Mouse (Mus musculus): ENCODE results near the gene Cdh22. TPM values are rescaled to one million over a fixed set of nuclear protein-coding genes. Genes with fewer than 3 reads are reported as not detected.

Cdh22 gene
- polyA plus RNA-seq, 1 experiment from 2014 or later: 5.6 TPM

- no peak overlapping the region for H3K9ac ChIP-seq (replicated peaks; ENCODE audit: low read depth, low read length)
- ATAC-seq: no peak
- 41% methylated on average over 8 of the region's 8 CpGs for WGBS
- H3K36me3 ChIP-seq (ENCODE audit: control insufficient read depth, insufficient read depth): no peaks in the 10 kb centered on the region
- no peak overlapping the region for H3K4me2 ChIP-seq (ENCODE audit: low read length)
- peaks cover 27% of the 10 kb centered on the region for H3K4me1 ChIP-seq (replicated peaks; ENCODE audit: control insufficient read depth, insufficient read depth, low read length)
- H3K27me3 ChIP-seq (replicated peaks; ENCODE audit: control insufficient read depth, insufficient read depth, low read length): peaks cover 46% of the 10 kb centered on the region
- no peaks in the 10 kb centered on the region for H3K9me3 ChIP-seq (ENCODE audit: control insufficient read depth, low read length)
- H3K4me3 ChIP-seq (replicated peaks; ENCODE audit: low read length): no peak overlapping the region
- H3K27ac ChIP-seq (ENCODE audit: low read length): no peak overlapping the region
Observed at GRCm38 (mm10) chr2:165240371-165240770, 5.7 kb upstream of the Cdh22 start.

- no peak overlapping the region for H3K27ac ChIP-seq (ENCODE audit: low read length)
- no peaks in the 10 kb centered on the region for H3K9me3 ChIP-seq (ENCODE audit: control insufficient read depth, low read length)
- no peak overlapping the region for H3K9ac ChIP-seq (replicated peaks; ENCODE audit: low read depth, low read length)
- no peak overlapping the region for H3K4me2 ChIP-seq (ENCODE audit: low read length)
- H3K4me1 ChIP-seq (replicated peaks; ENCODE audit: control insufficient read depth, insufficient read depth, low read length): peaks cover 32% of the 10 kb centered on the region
- WGBS: 30% methylated on average over 15 of the region's 15 CpGs
- no peak for ATAC-seq
- peaks cover 45% of the 10 kb centered on the region for H3K27me3 ChIP-seq (replicated peaks; ENCODE audit: control insufficient read depth, insufficient read depth, low read length)
- H3K36me3 ChIP-seq (ENCODE audit: control insufficient read depth, insufficient read depth): no peaks in the 10 kb centered on the region
- no peak overlapping the region for H3K4me3 ChIP-seq (replicated peaks; ENCODE audit: low read length)
Observed at GRCm38 (mm10) chr2:165239533-165240144, 5.0 kb upstream of the Cdh22 start.

- Histone ChIP-seq H3K36me3 (ENCODE audit: control insufficient read depth, insufficient read depth) (no peaks in the 10 kb centered on the region), H3K4me2 (ENCODE audit: low read length) (no peak overlapping the region), H3K27ac (ENCODE audit: low read length) (no peak overlapping the region), H3K4me3 (replicated peaks; ENCODE audit: low read length) (no peak overlapping the region), H3K4me1 (replicated peaks; ENCODE audit: control insufficient read depth, insufficient read depth, low read length) (peaks cover 40% of the 10 kb centered on the region), H3K9me3 (ENCODE audit: control insufficient read depth, low read length) (no peaks in the 10 kb centered on the region), H3K9ac (replicated peaks; ENCODE audit: low read depth, low read length) (no peak overlapping the region), H3K27me3 (replicated peaks; ENCODE audit: control insufficient read depth, insufficient read depth, low read length) (peaks cover 43% of the 10 kb centered on the region)
- WGBS: 2% methylated on average over 12 of the region's 12 CpGs
- no peak for ATAC-seq
Observed at GRCm38 (mm10) chr2:165238416-165239145, 3.9 kb upstream of the Cdh22 start.

- Histone ChIP-seq H3K9me3 (ENCODE audit: control insufficient read depth, low read length) (no peaks in the 10 kb centered on the region), H3K27ac (ENCODE audit: low read length) (no peak overlapping the region; the same call in 1 of the 2 replicates), H3K36me3 (ENCODE audit: control insufficient read depth, insufficient read depth) (no peaks in the 10 kb centered on the region), H3K4me1 (replicated peaks; ENCODE audit: control insufficient read depth, insufficient read depth, low read length) (peaks cover 20% of the 10 kb centered on the region), H3K4me3 (replicated peaks; ENCODE audit: low read length) (peak overlapping the region; percentile 61), H3K9ac (replicated peaks; ENCODE audit: low read depth, low read length) (peak overlapping the region; percentile 68), H3K4me2 (ENCODE audit: low read length) (peak overlapping the region; percentile 99), H3K27me3 (replicated peaks; ENCODE audit: control insufficient read depth, insufficient read depth, low read length) (peaks cover 27% of the 10 kb centered on the region)
- peak; percentile 45 for ATAC-seq
- WGBS: under 1% methylated on average over 38 of the region's 41 CpGs
Observed at GRCm38 (mm10) chr2:165234291-165234612, 401 bp downstream of the Cdh22 start.

- Histone ChIP-seq H3K9me3 (ENCODE audit: control insufficient read depth, low read length) (no peaks in the 10 kb centered on the region), H3K9ac (replicated peaks; ENCODE audit: low read depth, low read length) (peak overlapping the region; percentile 68), H3K4me2 (ENCODE audit: low read length) (peak overlapping the region; percentile 99), H3K36me3 (ENCODE audit: control insufficient read depth, insufficient read depth) (no peaks in the 10 kb centered on the region), H3K27ac (ENCODE audit: low read length) (no peak overlapping the region), H3K4me1 (replicated peaks; ENCODE audit: control insufficient read depth, insufficient read depth, low read length) (peaks cover 22% of the 10 kb centered on the region), H3K4me3 (replicated peaks; ENCODE audit: low read length) (peak overlapping the region; percentile 61), H3K27me3 (replicated peaks; ENCODE audit: control insufficient read depth, insufficient read depth, low read length) (peaks cover 23% of the 10 kb centered on the region)
- ATAC-seq: peak; percentile 16
- under 1% methylated on average over 60 of the region's 82 CpGs for WGBS
Observed at GRCm38 (mm10) chr2:165233491-165234290, 962 bp downstream of the Cdh22 start.

- Histone ChIP-seq H3K4me3 (replicated peaks; ENCODE audit: low read length) (no peak overlapping the region), H3K9me3 (ENCODE audit: control insufficient read depth, low read length) (no peaks in the 10 kb centered on the region), H3K4me2 (ENCODE audit: low read length) (no peak overlapping the region), H3K27ac (ENCODE audit: low read length) (no peak overlapping the region), H3K9ac (replicated peaks; ENCODE audit: low read depth, low read length) (no peak overlapping the region), H3K36me3 (ENCODE audit: control insufficient read depth, insufficient read depth) (no peaks in the 10 kb centered on the region), H3K4me1 (replicated peaks; ENCODE audit: control insufficient read depth, insufficient read depth, low read length) (peaks cover 16% of the 10 kb centered on the region), H3K27me3 (replicated peaks; ENCODE audit: control insufficient read depth, insufficient read depth, low read length) (peaks cover 9% of the 10 kb centered on the region)
- ATAC-seq: no peak
- WGBS: 77% methylated on average over 11 of the region's 11 CpGs
Observed at GRCm38 (mm10) chr2:165229050-165229449, 5.6 kb downstream of the Cdh22 start.

- Histone ChIP-seq H3K4me1 (replicated peaks; ENCODE audit: control insufficient read depth, insufficient read depth, low read length) (peaks cover 20% of the 10 kb centered on the region), H3K27me3 (replicated peaks; ENCODE audit: control insufficient read depth, insufficient read depth, low read length) (no peaks in the 10 kb centered on the region), H3K27ac (ENCODE audit: low read length) (no peak overlapping the region)
Observed at GRCm38 (mm10) chr2:165223837-165224236, 10.8 kb downstream of the Cdh22 start.

GRCm38 (mm10) chr2:165221952-165222351 lies 12.7 kb downstream of the Cdh22 start:
- Histone ChIP-seq H3K27ac (ENCODE audit: low read length) (no peak overlapping the region), H3K36me3 (ENCODE audit: control insufficient read depth, insufficient read depth) (no peaks in the 10 kb centered on the region), H3K4me1 (replicated peaks; ENCODE audit: control insufficient read depth, insufficient read depth, low read length) (peaks cover 20% of the 10 kb centered on the region), H3K4me3 (replicated peaks; ENCODE audit: low read length) (no peak overlapping the region), H3K4me2 (ENCODE audit: low read length) (no peak overlapping the region), H3K27me3 (replicated peaks; ENCODE audit: control insufficient read depth, insufficient read depth, low read length) (no peaks in the 10 kb centered on the region), H3K9ac (replicated peaks; ENCODE audit: low read depth, low read length) (no peak overlapping the region), H3K9me3 (ENCODE audit: control insufficient read depth, low read length) (no peaks in the 10 kb centered on the region)
- 8% methylated on average over 9 of the region's 9 CpGs for WGBS
- peak; percentile 44 for ATAC-seq

More at GRCm38 (mm10) chr2:165223837-165224236, 10.8 kb downstream of the Cdh22 start:
- Histone ChIP-seq H3K4me2 (ENCODE audit: low read length) (no peak overlapping the region), H3K9ac (replicated peaks; ENCODE audit: low read depth, low read length) (no peak overlapping the region), H3K9me3 (ENCODE audit: control insufficient read depth, low read length) (no peaks in the 10 kb centered on the region), H3K36me3 (ENCODE audit: control insufficient read depth, insufficient read depth) (no peaks in the 10 kb centered on the region), H3K4me3 (replicated peaks; ENCODE audit: low read length) (no peak overlapping the region)
- ATAC-seq: no peak
- WGBS: 36% methylated on average over 4 of the region's 4 CpGs

GRCm38 (mm10) chr2:165220347-165220945 lies 14.2 kb downstream of the Cdh22 start:
- H3K27ac ChIP-seq (ENCODE audit: low read length): no peak overlapping the region
- no peak overlapping the region for H3K9ac ChIP-seq (replicated peaks; ENCODE audit: low read depth, low read length)
- no peaks in the 10 kb centered on the region for H3K36me3 ChIP-seq (ENCODE audit: control insufficient read depth, insufficient read depth)
- H3K4me3 ChIP-seq (replicated peaks; ENCODE audit: low read length): no peak overlapping the region
- H3K9me3 ChIP-seq (ENCODE audit: control insufficient read depth, low read length): no peaks in the 10 kb centered on the region
- H3K4me1 ChIP-seq (replicated peaks; ENCODE audit: control insufficient read depth, insufficient read depth, low read length): peaks cover 24% of the 10 kb centered on the region
- no peak overlapping the region for H3K4me2 ChIP-seq (ENCODE audit: low read length)
- no peaks in the 10 kb centered on the region for H3K27me3 ChIP-seq (replicated peaks; ENCODE audit: control insufficient read depth, insufficient read depth, low read length)
- no peak for ATAC-seq
- 73% methylated on average over 8 of the region's 8 CpGs for WGBS
